Mouse (Mus musculus) cortical plate, adult 2 months (tissue): ENCODE results near the gene Vapa.
"Not testable (repeated sequence)": the region's sequence is repeated elsewhere in the genome, so short reads cannot be mapped to it uniquely, and the experiment has no call there.

ENCODE experiments used
- CTCF ChIP-seq: fragments of 200-500 bp; IDR thresholded peaks from 2 replicates; pipeline ENCODE4 v1.5.1; 2011; ENCODE audit warnings: mild to moderate bottlenecking, control low read depth, low read length; ENCODE audit not compliant: insufficient read depth; ENCODE audit errors: extremely low read depth
- POLR2A ChIP-seq: fragments of 200-500 bp; IDR thresholded peaks from 2 replicates; pipeline ENCODE4 v1.6.1; 2011; ENCODE audit warnings: mild to moderate bottlenecking, low read length, control low read depth; ENCODE audit not compliant: insufficient read depth; ENCODE audit errors: extremely low read depth

GRCm38 (mm10) chr17:65628823-65629532 is 15.6 kb upstream of the Vapa start:
- TF ChIP-seq CTCF, POLR2A: not testable (repeated sequence)
